8 mouse cellular contexts compared by ENCODE assay signal in genomic region chr5:108271345-108271744, GRCm38 (mm10). TPM values are rescaled to one million over a fixed set of nuclear protein-coding genes. Genes with fewer than 3 reads are reported as not detected.
A peak's percentile ranks its signal among the peaks of the same experiment; 100 is the strongest.
DNase-seq lines count a peak whose midpoint lies in the region; ATAC-seq and TF ChIP-seq lines count a peak whose summit lies in the region.
"Not testable (repeated sequence)": the region's sequence is repeated elsewhere in the genome, so short reads cannot be mapped to it uniquely, and the experiment has no call there.

No protein-coding gene starts in this region.

- ATAC-seq in forebrain, embryonic 13.5 days; heart, embryonic 13.5 days (ENCODE audit: extremely low read depth, insufficient number of reproducible peaks, low FRiP score, low TSS enrichment); hindbrain, embryonic 16.5 days; lung, embryonic 14.5 days (ENCODE audit: insufficient read depth); midbrain, embryonic 15.5 days (replicated peaks); stomach, embryonic 16.5 days (ENCODE audit: insufficient read depth, low FRiP score): not testable (repeated sequence)

- not testable (repeated sequence) for TF ChIP-seq CTCF in lung, embryonic 14.5 days (IDR thresholded peaks at IDR 0.05; ENCODE audit: low read depth)

- H3K27ac ChIP-seq in embryonic facial prominence, embryonic 10.5 days (replicated peaks); forebrain, embryonic 13.5 days; heart, embryonic 13.5 days (replicated peaks); hindbrain, embryonic 16.5 days (ENCODE audit: low read depth, low read length); limb, embryonic 10.5 days; lung, embryonic 14.5 days (ENCODE audit: low read depth); midbrain, embryonic 15.5 days; stomach, embryonic 16.5 days (ENCODE audit: low read length): not testable (repeated sequence)

- H3K4me2 ChIP-seq in forebrain, embryonic 13.5 days: peak overlapping the region; percentile 50
- H3K4me2 ChIP-seq in heart, embryonic 13.5 days: peak overlapping the region; percentile 97
- peak overlapping the region; percentile 48 for H3K4me2 ChIP-seq in hindbrain, embryonic 16.5 days (ENCODE audit: low read length)
- H3K4me2 ChIP-seq in lung, embryonic 14.5 days: peak overlapping the region; percentile 87
- peak overlapping the region; percentile 71 for H3K4me2 ChIP-seq in midbrain, embryonic 15.5 days
- peak overlapping the region; percentile 49 for H3K4me2 ChIP-seq in stomach, embryonic 16.5 days (ENCODE audit: low read depth, low read length)

- H3K36me3 ChIP-seq in embryonic facial prominence, embryonic 10.5 days (replicated peaks): peaks cover 43% of the 10 kb centered on the region
- peaks cover 13% of the 10 kb centered on the region for H3K36me3 ChIP-seq in forebrain, embryonic 13.5 days (ENCODE audit: poor library complexity, severe bottlenecking)
- peaks cover 16% of the 10 kb centered on the region for H3K36me3 ChIP-seq in heart, embryonic 13.5 days
- not testable (repeated sequence) for H3K36me3 ChIP-seq in hindbrain, embryonic 16.5 days (ENCODE audit: control insufficient read depth, insufficient read depth, low read length); midbrain, embryonic 15.5 days (replicated peaks); stomach, embryonic 16.5 days (ENCODE audit: control insufficient read depth, insufficient read depth, low read length)
- H3K36me3 ChIP-seq in limb, embryonic 10.5 days: peaks cover 42% of the 10 kb centered on the region
- peaks cover 11% of the 10 kb centered on the region for H3K36me3 ChIP-seq in lung, embryonic 14.5 days (ENCODE audit: insufficient read depth)

- 0 out of 2 replicates have a peak overlapping the region, but pooled peaks have one; percentile 37 for H3K9ac ChIP-seq in forebrain, embryonic 13.5 days
- H3K9ac ChIP-seq in heart, embryonic 13.5 days; hindbrain, embryonic 16.5 days (ENCODE audit: low read depth, low read length); lung, embryonic 14.5 days; midbrain, embryonic 15.5 days; stomach, embryonic 16.5 days (ENCODE audit: low read length): not testable (repeated sequence)

- peak overlapping the region; percentile 94 for H3K4me3 ChIP-seq in embryonic facial prominence, embryonic 10.5 days
- 0 out of 2 replicates have a peak overlapping the region, but pooled peaks have one; percentile 95 for H3K4me3 ChIP-seq in forebrain, embryonic 13.5 days
- peak overlapping the region; percentile 90 for H3K4me3 ChIP-seq in heart, embryonic 13.5 days
- H3K4me3 ChIP-seq in hindbrain, embryonic 16.5 days (ENCODE audit: low read length); stomach, embryonic 16.5 days (replicated peaks; ENCODE audit: low read length): not testable (repeated sequence)
- 0 out of 2 replicates have a peak overlapping the region, but pooled peaks have one; percentile 97 for H3K4me3 ChIP-seq in limb, embryonic 10.5 days
- H3K4me3 ChIP-seq in lung, embryonic 14.5 days (ENCODE audit: low read depth, low read length): peak overlapping the region; percentile 96
- peak overlapping the region; percentile 12; the same call in 1 of the 2 replicates for H3K4me3 ChIP-seq in midbrain, embryonic 15.5 days

- WGBS in embryonic facial prominence, embryonic 10.5 days: 93% methylated on average over 6 of the region's 6 CpGs
- 95% methylated on average over 6 of the region's 6 CpGs for WGBS in forebrain, embryonic 13.5 days
- WGBS in heart, embryonic 13.5 days: 87% methylated on average over 6 of the region's 6 CpGs
- WGBS in hindbrain, embryonic 16.5 days: 97% methylated on average over 6 of the region's 6 CpGs
- 95% methylated on average over 6 of the region's 6 CpGs for WGBS in limb, embryonic 10.5 days
- WGBS in lung, embryonic 14.5 days: 94% methylated on average over 6 of the region's 6 CpGs
- 93% methylated on average over 6 of the region's 6 CpGs for WGBS in midbrain, embryonic 15.5 days
- 88% methylated on average over 6 of the region's 6 CpGs for WGBS in stomach, embryonic 16.5 days

- not testable (repeated sequence) for H3K9me3 ChIP-seq in embryonic facial prominence, embryonic 10.5 days; forebrain, embryonic 13.5 days (replicated peaks); heart, embryonic 13.5 days; hindbrain, embryonic 16.5 days (ENCODE audit: control insufficient read depth, low read length); limb, embryonic 10.5 days (replicated peaks); lung, embryonic 14.5 days (ENCODE audit: low read depth, low read length); midbrain, embryonic 15.5 days; stomach, embryonic 16.5 days (replicated peaks; ENCODE audit: control insufficient read depth, low read length)

- not testable (repeated sequence) for DNase-seq in embryonic facial prominence, embryonic 10.5 days (ENCODE audit: low spot score); limb, embryonic 10.5 days (ENCODE audit: low spot score); lung, embryonic 14.5 days

- peaks cover 27% of the 10 kb centered on the region for H3K4me1 ChIP-seq in embryonic facial prominence, embryonic 10.5 days
- peaks cover 39% of the 10 kb centered on the region for H3K4me1 ChIP-seq in forebrain, embryonic 13.5 days
- peaks cover 34% of the 10 kb centered on the region for H3K4me1 ChIP-seq in heart, embryonic 13.5 days
- peaks cover 32% of the 10 kb centered on the region for H3K4me1 ChIP-seq in hindbrain, embryonic 16.5 days (ENCODE audit: control insufficient read depth, insufficient read depth, low read depth, low read length)
- H3K4me1 ChIP-seq in limb, embryonic 10.5 days: peaks cover 22% of the 10 kb centered on the region
- not testable (repeated sequence) for H3K4me1 ChIP-seq in lung, embryonic 14.5 days (ENCODE audit: insufficient read depth); stomach, embryonic 16.5 days (ENCODE audit: control insufficient read depth, insufficient read depth, low read length)
- peaks cover 44% of the 10 kb centered on the region for H3K4me1 ChIP-seq in midbrain, embryonic 15.5 days

- H3K27me3 ChIP-seq in embryonic facial prominence, embryonic 10.5 days (replicated peaks; ENCODE audit: low read depth, poor library complexity, severe bottlenecking); forebrain, embryonic 13.5 days; heart, embryonic 13.5 days (replicated peaks); hindbrain, embryonic 16.5 days (replicated peaks; ENCODE audit: control insufficient read depth, insufficient read depth, low read length); limb, embryonic 10.5 days (ENCODE audit: low read depth, poor library complexity, severe bottlenecking); lung, embryonic 14.5 days (ENCODE audit: insufficient read depth, low read length); midbrain, embryonic 15.5 days (replicated peaks); stomach, embryonic 16.5 days (ENCODE audit: control insufficient read depth, insufficient read depth, low read length): not testable (repeated sequence)

RNA-seq across cellular contexts. Expression of gene Dr1, which starts 2.6 kb away (rescaled TPM):
- polyA plus RNA-seq in embryonic facial prominence, embryonic 10.5 days (2016; fragmentation: Nextera tagmentation; extraction: Ambion mirVana): 44.0 and 46.1 TPM in 2 replicates
- polyA plus RNA-seq in forebrain, embryonic 13.5 days (2015; fragmentation: Nextera tagmentation; extraction: Ambion mirVana): 47.0 and 48.8 TPM in 2 replicates
- polyA plus RNA-seq in heart, embryonic 13.5 days (2015; fragmentation: Nextera tagmentation; extraction: Ambion mirVana): 24.3 and 24.9 TPM in 2 replicates
- 41.7 and 42.4 TPM in 2 replicates for polyA plus RNA-seq in hindbrain, embryonic 16.5 days (2015; fragmentation: Nextera tagmentation; extraction: Ambion mirVana)
- 43.4 and 46.4 TPM in 2 replicates for polyA plus RNA-seq in limb, embryonic 10.5 days (2016; fragmentation: Nextera tagmentation; extraction: Ambion mirVana)
- polyA plus RNA-seq in lung, embryonic 14.5 days (2014; fragmentation: Nextera tagmentation; extraction: Ambion mirVana): 44.2 and 46.6 TPM in 2 replicates
- 40.1 and 42.9 TPM in 2 replicates for polyA plus RNA-seq in midbrain, embryonic 15.5 days (2015; fragmentation: Nextera tagmentation; extraction: Ambion mirVana)
- 43.3 and 43.9 TPM in 2 replicates for polyA plus RNA-seq in stomach, embryonic 16.5 days (2015; fragmentation: Nextera tagmentation; extraction: Ambion mirVana)

RNA-seq across cellular contexts. Expression of gene Pigg, which starts 41.1 kb away (rescaled TPM):
- 6.4 and 7.6 TPM in 2 replicates for polyA plus RNA-seq in embryonic facial prominence, embryonic 10.5 days (2016; fragmentation: Nextera tagmentation; extraction: Ambion mirVana)
- 6.0 and 6.7 TPM in 2 replicates for polyA plus RNA-seq in forebrain, embryonic 13.5 days (2015; fragmentation: Nextera tagmentation; extraction: Ambion mirVana)
- polyA plus RNA-seq in heart, embryonic 13.5 days (2015; fragmentation: Nextera tagmentation; extraction: Ambion mirVana): 5.0 and 5.1 TPM in 2 replicates
- 5.1 and 5.3 TPM in 2 replicates for polyA plus RNA-seq in hindbrain, embryonic 16.5 days (2015; fragmentation: Nextera tagmentation; extraction: Ambion mirVana)
- polyA plus RNA-seq in limb, embryonic 10.5 days (2016; fragmentation: Nextera tagmentation; extraction: Ambion mirVana): 6.1 TPM in 2 replicates
- polyA plus RNA-seq in lung, embryonic 14.5 days (2014; fragmentation: Nextera tagmentation; extraction: Ambion mirVana): 3.4 and 3.5 TPM in 2 replicates
- 5.6 and 6.3 TPM in 2 replicates for polyA plus RNA-seq in midbrain, embryonic 15.5 days (2015; fragmentation: Nextera tagmentation; extraction: Ambion mirVana)
- polyA plus RNA-seq in stomach, embryonic 16.5 days (2015; fragmentation: Nextera tagmentation; extraction: Ambion mirVana): 8.0 and 8.8 TPM in 2 replicates
